In the genomic region with DNA sequence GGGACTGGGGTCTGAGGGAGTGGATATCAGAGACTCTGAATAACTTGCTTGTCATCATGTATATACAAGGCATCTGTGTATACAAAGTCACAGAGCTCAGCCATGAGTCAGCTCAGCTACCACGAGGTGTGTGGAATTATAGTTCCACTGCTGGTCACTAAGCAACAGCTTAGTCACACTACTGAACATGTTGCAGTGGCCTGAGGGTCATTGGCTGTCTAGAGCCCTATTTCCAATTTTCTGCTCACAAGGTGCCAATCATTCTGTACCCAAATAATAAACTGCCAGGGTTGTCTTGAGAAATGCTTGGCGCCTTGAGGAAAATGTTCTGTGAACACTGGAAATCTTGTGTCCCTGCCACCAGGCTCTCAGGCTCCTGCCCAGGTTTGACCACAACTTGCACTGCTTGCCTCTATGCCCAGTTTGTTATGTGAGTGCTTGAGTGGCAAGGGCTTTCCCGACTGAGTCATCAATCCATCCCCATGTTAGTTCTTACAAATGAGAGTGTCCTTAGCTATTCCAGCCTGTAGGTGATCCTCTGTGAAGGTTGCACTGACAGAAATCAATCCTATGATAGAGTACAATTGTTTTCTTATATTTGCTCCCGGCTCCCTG, we compare ENCODE assay signal across 22 mouse cellular contexts.
DNase-seq lines count a peak whose midpoint lies in the region; ATAC-seq and TF ChIP-seq lines count a peak whose summit lies in the region.
"Had no signal": no experiment of that assay in that cellular context is flagged by ENCODE, and none has a peak within 500 bp of the region (broad histone marks: within the 10 kb centered on the region; RNA-seq: fewer than 3 reads in every experiment).

No protein-coding gene starts in this region.

- WGBS in hindbrain, postnatal 0 days: 68% methylated on average over 4 of the region's 4 CpGs
- WGBS in hindbrain, embryonic 16.5 days: 70% methylated on average over 4 of the region's 4 CpGs

- H3K4me1 ChIP-seq in hindbrain, postnatal 0 days (ENCODE audit: insufficient read depth, low read length): no peaks in the 10 kb centered on the region
- no peaks in the 10 kb centered on the region for H3K4me1 ChIP-seq in hindbrain, embryonic 16.5 days (ENCODE audit: control insufficient read depth, insufficient read depth, low read depth, low read length)
- H3K4me1 ChIP-seq: forebrain, embryonic 13.5 days; heart, embryonic 12.5 days; hindbrain, embryonic 15.5 days; limb, embryonic 15.5 days; liver, embryonic 15.5 days; midbrain, embryonic 12.5 days; neural tube, embryonic 12.5 days had no signal

- H3K27ac ChIP-seq in hindbrain, postnatal 0 days: no peak overlapping the region
- H3K27ac ChIP-seq in hindbrain, embryonic 16.5 days (ENCODE audit: low read depth, low read length): no peak overlapping the region
- H3K27ac ChIP-seq: forebrain, embryonic 13.5 days; hindbrain, embryonic 15.5 days; layer of hippocampus, adult 2 months; limb, embryonic 15.5 days; liver, embryonic 15.5 days; midbrain, embryonic 12.5 days; neural tube, embryonic 12.5 days had no signal

- no peaks in the 10 kb centered on the region for H3K36me3 ChIP-seq in hindbrain, postnatal 0 days (ENCODE audit: insufficient read depth, low read length)
- no peaks in the 10 kb centered on the region for H3K36me3 ChIP-seq in hindbrain, embryonic 16.5 days (ENCODE audit: control insufficient read depth, insufficient read depth, low read length)
- H3K36me3 ChIP-seq in C2C12 (ENCODE audit: control insufficient read depth, insufficient read depth): no peaks in the 10 kb centered on the region
- H3K36me3 ChIP-seq: heart, embryonic 12.5 days; hindbrain, embryonic 15.5 days; limb, embryonic 15.5 days; liver, embryonic 15.5 days; midbrain, embryonic 12.5 days; neural tube, embryonic 12.5 days had no signal

- DNase-seq in hindbrain, postnatal 0 days (ENCODE audit: low spot score): no peak
- peak; percentile 32 for DNase-seq in adrenal gland, postnatal 10 days
- peak; percentile 51 for DNase-seq in gonadal fat pad, adult 2 months (ENCODE audit: low read depth)
- DNase-seq in thymus, postnatal 14 days: no peak
- no peak for DNase-seq in layer of hippocampus, adult 18-20 months (ENCODE audit: low spot score in 2 of 2)
- no peak for DNase-seq in retina, postnatal 1 day
- DNase-seq: cerebellum, adult 18-20 months; cerebellum, postnatal 36 days; gastrocnemius, postnatal 14 days; kidney, adult 2 months; kidney, postnatal 10 days; thymus, adult 2 months had no signal

- H3K27me3 ChIP-seq in hindbrain, postnatal 0 days (ENCODE audit: insufficient read depth, low read length): no peaks in the 10 kb centered on the region
- no peaks in the 10 kb centered on the region for H3K27me3 ChIP-seq in hindbrain, embryonic 16.5 days (replicated peaks; ENCODE audit: control insufficient read depth, insufficient read depth, low read length)
- no peaks in the 10 kb centered on the region for H3K27me3 ChIP-seq in C2C12 (ENCODE audit: control insufficient read depth, insufficient read depth, insufficient read length)
- H3K27me3 ChIP-seq: forebrain, embryonic 13.5 days; heart, embryonic 12.5 days; hindbrain, embryonic 15.5 days; limb, embryonic 15.5 days; liver, embryonic 15.5 days; midbrain, embryonic 12.5 days; neural tube, embryonic 12.5 days had no signal

- no peak overlapping the region for H3ac ChIP-seq in C2C12 (ENCODE audit: control insufficient read depth, insufficient read length, low read depth)

- no peaks in the 10 kb centered on the region for H3K79me3 ChIP-seq in C2C12 (ENCODE audit: low read depth)

- no peak for TF ChIP-seq CTCF in hindbrain, postnatal 0 days (IDR thresholded peaks at IDR 0.05; ENCODE audit: low read depth)
- TF ChIP-seq CTCF in C2C12 (IDR thresholded peaks at IDR 0.05; ENCODE audit: control insufficient read depth, insufficient read depth, insufficient read length): no peak

- 0 out of 2 replicates have a peak, but pooled peaks have one; percentile 43 for ATAC-seq in hindbrain, postnatal 0 days
- no peak for ATAC-seq in hindbrain, embryonic 16.5 days
- ATAC-seq: forebrain, embryonic 13.5 days had no signal

- no peak overlapping the region for H3K9ac ChIP-seq in hindbrain, postnatal 0 days (replicated peaks; ENCODE audit: low read length)
- no peak overlapping the region for H3K9ac ChIP-seq in hindbrain, embryonic 16.5 days (ENCODE audit: low read depth, low read length)
- H3K9ac ChIP-seq: forebrain, embryonic 13.5 days; heart, embryonic 12.5 days; hindbrain, embryonic 15.5 days; limb, embryonic 15.5 days; liver, embryonic 15.5 days; midbrain, embryonic 12.5 days; neural tube, embryonic 12.5 days had no signal

- H3K4me2 ChIP-seq in hindbrain, postnatal 0 days (ENCODE audit: low read depth, low read length): no peak overlapping the region
- H3K4me2 ChIP-seq in hindbrain, embryonic 16.5 days (ENCODE audit: low read length): no peak overlapping the region
- H3K4me2 ChIP-seq: forebrain, embryonic 13.5 days; heart, embryonic 12.5 days; hindbrain, embryonic 15.5 days; limb, embryonic 15.5 days; liver, embryonic 15.5 days; midbrain, embryonic 12.5 days; neural tube, embryonic 12.5 days had no signal

- no peaks in the 10 kb centered on the region for H3K79me2 ChIP-seq in C2C12 (ENCODE audit: control insufficient read depth, insufficient read depth)

- no peak overlapping the region for H3K4me3 ChIP-seq in hindbrain, postnatal 0 days (ENCODE audit: low read length)
- H3K4me3 ChIP-seq in hindbrain, embryonic 16.5 days (ENCODE audit: low read length): no peak overlapping the region
- no peak overlapping the region for H3K4me3 ChIP-seq in C2C12 (ENCODE audit: insufficient read depth, poor library complexity, severe bottlenecking)
- H3K4me3 ChIP-seq: forebrain, embryonic 13.5 days; heart, embryonic 12.5 days; hindbrain, embryonic 15.5 days; layer of hippocampus, adult 2 months; limb, embryonic 15.5 days; liver, embryonic 15.5 days; midbrain, embryonic 12.5 days; neural tube, embryonic 12.5 days had no signal

- no peaks in the 10 kb centered on the region for H3K9me3 ChIP-seq in hindbrain, postnatal 0 days (ENCODE audit: low read length)
- H3K9me3 ChIP-seq in hindbrain, embryonic 16.5 days (ENCODE audit: control insufficient read depth, low read length): no peaks in the 10 kb centered on the region
- H3K9me3 ChIP-seq: forebrain, embryonic 13.5 days; hindbrain, embryonic 15.5 days; limb, embryonic 15.5 days; liver, embryonic 15.5 days; midbrain, embryonic 12.5 days; neural tube, embryonic 12.5 days had no signal

TF ChIP-seq in C2C12, 6 proteins besides CTCF, POLR2A, EP300 and RAD21:
- peak; percentile 80 for TF ChIP-seq MAX (IDR thresholded peaks at IDR 0.05)
- peak; percentile 15 for TF ChIP-seq USF1 (IDR thresholded peaks at IDR 0.05; ENCODE audit: low read depth)
- no peak for TF ChIP-seq MYOG (IDR thresholded peaks at IDR 0.05; ENCODE audit: control insufficient read depth, extremely low read depth, insufficient read length)
- TF ChIP-seq FOSL1 (IDR thresholded peaks at IDR 0.05; ENCODE audit: insufficient read depth, low read length, poor library complexity, severe bottlenecking): peak; percentile 47
- no peak for TF ChIP-seq CEBPB (IDR thresholded peaks at IDR 0.05; ENCODE audit: low read depth)
- peak; percentile 48 for TF ChIP-seq MYOD1 (IDR thresholded peaks at IDR 0.05; ENCODE audit: control insufficient read depth, insufficient read length, low read depth)

Comparison
In these comparisons a context has a peak if more than half of its experiments do, and no peak if none do; other contexts are left out.
1. DNase-seq: peak in adrenal gland, postnatal 10 days (single experiment) and gonadal fat pad, adult 2 months (single experiment); none in hindbrain, postnatal 0 days (single experiment), thymus, postnatal 14 days (single experiment), layer of hippocampus, adult 18-20 months (0 of 2) and retina, postnatal 1 day (single experiment).